Mouse (Mus musculus): ENCODE results near the gene Olfr1410.

- peak; percentile 63; the same call in 1 of the 2 replicates for TF ChIP-seq CTCF (IDR thresholded peaks at IDR 0.05; ENCODE audit: borderline replicate concordance, insufficient read depth, low read length)
- TF ChIP-seq POLR2A (IDR thresholded peaks at IDR 0.05; ENCODE audit: low read depth, low read length) = no peak
Measured at GRCm38 (mm10) chr1:92611008-92611407, 5.4 kb downstream of the Olfr1410 start.

Data from embryonic fibroblast, embryonic 13.5 days (primary cell).